Mouse (Mus musculus) G1E (cell line): ENCODE measurements at regions not wholly inside any gene's neighbourhood (a gene's known extent, or its start where the extent isn't known, plus 50 kb on each side); places are given as distances from the start of the nearest gene placed in this dataset.

ENCODE experiments used
- ATAC-seq: 2 replicates; pipeline ENCODE4 v1.8.0; 2016; ENCODE audit warnings: mild to moderate bottlenecking; ENCODE audit not compliant: insufficient number of reproducible peaks, poor library complexity, low FRiP score, severe bottlenecking; ENCODE audit errors: extremely low read depth
- DNase-seq: peaks from one replicate; pipeline ENCODE4 v3.0.0; 2012; ENCODE audit warnings: low spot score
- H3K27me3 ChIP-seq: 2 replicates; pipeline ENCODE4 v1.6.1; 2012; ENCODE audit warnings: mild to moderate bottlenecking, low read length, inconsistent platforms; ENCODE audit not compliant: insufficient read depth
- H3K36me3 ChIP-seq: replicated peaks from 2 replicates; pipeline ENCODE3; 2012; ENCODE audit warnings: mild to moderate bottlenecking, inconsistent platforms
- H3K4me1 ChIP-seq: 2 replicates; pipeline ENCODE4 v1.6.1; 2012; ENCODE audit warnings: low read depth, low read length, inconsistent platforms, mixed read lengths; ENCODE audit not compliant: insufficient read depth
- H3K4me3 ChIP-seq: 2 replicates; pipeline ENCODE4 v1.5.1; 2012; ENCODE audit warnings: low read depth, mild to moderate bottlenecking, inconsistent platforms, low read length, moderate library complexity, mixed read lengths
- H3K9me3 ChIP-seq: replicated peaks from 2 replicates; pipeline ENCODE4 v1.6.1; 2012; ENCODE audit warnings: inconsistent platforms
- CTCF ChIP-seq: IDR thresholded peaks from 2 replicates; pipeline ENCODE4 v1.5.1; 2012; ENCODE audit warnings: low read depth, low read length, inconsistent platforms, mixed read lengths
- GATA1 ChIP-seq: IDR thresholded peaks from 2 replicates; pipeline ENCODE4 v1.6.1; 2012; ENCODE audit warnings: borderline replicate concordance, low read length, inconsistent platforms, mixed read lengths
- GATA2 ChIP-seq: IDR thresholded peaks from 2 replicates; pipeline ENCODE4 v1.6.1; 2012; ENCODE audit warnings: low read depth, low read length, inconsistent platforms, borderline replicate concordance
- POLR2AphosphoS5 ChIP-seq: IDR thresholded peaks from 2 replicates; pipeline ENCODE4 v1.6.1; 2012; ENCODE audit warnings: low read depth, low read length, inconsistent platforms; ENCODE audit not compliant: insufficient replicate concordance
- TAL1 ChIP-seq: conservative IDR thresholded peaks from 2 replicates; pipeline ENCODE4 v1.6.1; 2012; ENCODE audit warnings: low read depth, low read length, inconsistent platforms, mixed read lengths

DNA sequence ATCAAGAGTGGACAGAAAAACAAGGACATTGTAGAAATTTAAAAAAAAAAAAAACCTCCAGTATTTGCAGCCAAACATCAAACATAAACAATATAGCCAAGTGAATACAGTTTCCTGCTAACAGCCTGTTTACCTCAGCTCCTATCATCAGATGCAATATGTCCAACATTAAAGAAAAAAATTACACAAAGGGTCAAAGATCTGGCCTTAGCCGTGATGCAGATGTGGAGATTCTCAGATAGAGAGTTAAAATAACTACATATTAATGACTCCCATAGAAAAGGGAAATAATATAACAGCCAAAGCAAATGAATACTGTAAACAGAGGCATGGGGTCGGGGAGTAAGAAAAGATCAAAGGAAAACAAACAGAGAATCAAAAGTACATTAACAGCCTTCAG, 259.8 kb downstream of the Kctd12 start:
- peaks cover 12% of the 10 kb centered on the region for H3K9me3 ChIP-seq
- no peaks in the 10 kb centered on the region for H3K27me3 ChIP-seq
- no peaks in the 10 kb centered on the region for H3K4me1 ChIP-seq
- no peak for DNase-seq
- no peak for ATAC-seq
- H3K36me3 ChIP-seq: no peaks in the 10 kb centered on the region
- TF ChIP-seq GATA1 (no peak), POLR2AphosphoS5 (no peak), CTCF (no peak), TAL1 (no peak), GATA2 (no peak)
- no peak overlapping the region for H3K4me3 ChIP-seq

DNA sequence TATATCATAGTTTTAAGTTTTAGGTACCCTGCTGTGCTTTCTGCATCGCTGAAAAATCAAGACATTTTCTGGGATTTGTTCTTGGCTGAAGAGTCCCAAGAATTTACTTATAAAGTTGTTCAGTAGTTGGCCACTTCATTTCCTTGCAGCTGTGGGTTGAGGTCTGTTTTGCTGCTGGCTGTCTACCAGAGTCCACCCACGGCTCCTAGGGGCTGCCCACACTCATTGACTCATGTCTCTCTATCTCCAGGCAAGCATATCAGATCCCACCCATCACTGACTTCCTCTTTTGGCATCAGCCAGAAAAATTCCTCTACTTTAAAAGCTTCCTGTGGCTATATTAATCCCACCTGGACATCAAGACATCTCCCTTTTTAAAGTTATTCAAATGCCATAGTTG, 263.9 kb downstream of the Kctd12 start:
- ATAC-seq (no peak), DNase-seq (no peak)
- no peaks in the 10 kb centered on the region for H3K4me1 ChIP-seq
- no peaks in the 10 kb centered on the region for H3K36me3 ChIP-seq
- H3K9me3 ChIP-seq: peaks cover 14% of the 10 kb centered on the region
- H3K27me3 ChIP-seq: no peaks in the 10 kb centered on the region
- TF ChIP-seq GATA1 (no peak), CTCF (no peak), TAL1 (no peak), GATA2 (no peak), POLR2AphosphoS5 (no peak)
- no peak overlapping the region for H3K4me3 ChIP-seq

DNA sequence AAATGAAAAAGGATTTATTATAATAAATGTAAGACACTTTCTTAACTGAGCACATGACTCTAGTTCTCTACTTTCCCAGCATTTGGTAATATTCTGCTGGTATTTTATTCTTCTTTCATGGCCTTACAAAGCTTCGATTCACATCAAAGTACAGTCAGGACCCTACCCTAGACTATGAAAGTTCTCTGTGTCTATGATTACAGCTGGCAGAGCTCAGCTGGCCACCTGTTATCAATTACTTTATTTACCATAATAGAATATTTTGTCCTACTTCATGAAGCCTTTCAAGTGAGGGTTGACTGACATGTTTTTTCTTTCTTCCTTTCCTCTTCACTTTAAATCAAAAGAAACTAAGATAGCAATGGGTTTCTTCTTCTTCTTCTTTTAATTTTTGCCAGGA, 269.8 kb downstream of the Kctd12 start:
- TF ChIP-seq CTCF: no peak
- TF ChIP-seq TAL1: no peak
- no peak for TF ChIP-seq GATA2
- no peak for TF ChIP-seq POLR2AphosphoS5
- no peak for TF ChIP-seq GATA1
- Histone ChIP-seq H3K36me3 (no peaks in the 10 kb centered on the region), H3K9me3 (peaks cover 7% of the 10 kb centered on the region; the same call in 1 of the 2 replicates), H3K4me3 (no peak overlapping the region), H3K27me3 (no peaks in the 10 kb centered on the region), H3K4me1 (no peaks in the 10 kb centered on the region)
- ATAC-seq: no peak
- no peak for DNase-seq

- H3K9me3 ChIP-seq: peaks cover 13% of the 10 kb centered on the region
- no peaks in the 10 kb centered on the region for H3K4me1 ChIP-seq
- ATAC-seq (no peak), DNase-seq (no peak)
- no peaks in the 10 kb centered on the region for H3K36me3 ChIP-seq
- H3K27me3 ChIP-seq: no peaks in the 10 kb centered on the region
- no peak overlapping the region for H3K4me3 ChIP-seq
- no peak for TF ChIP-seq GATA1
- TF ChIP-seq TAL1: no peak
- no peak for TF ChIP-seq CTCF
- TF ChIP-seq GATA2: no peak
- TF ChIP-seq POLR2AphosphoS5: no peak
These were observed 275.6 kb downstream of the Kctd12 start for GRCm38 (mm10) chr14:102706704-102707336.

GRCm38 (mm10) chr14:102701108-102701507, 281.3 kb downstream of the Kctd12 start:
- DNase-seq (no peak), ATAC-seq (no peak)
- H3K36me3 ChIP-seq: no peaks in the 10 kb centered on the region
- TF ChIP-seq CTCF: no peak
- no peak for TF ChIP-seq GATA1
- no peak for TF ChIP-seq TAL1
- no peak for TF ChIP-seq POLR2AphosphoS5
- TF ChIP-seq GATA2: no peak
- H3K4me1 ChIP-seq: no peaks in the 10 kb centered on the region
- H3K27me3 ChIP-seq: no peaks in the 10 kb centered on the region
- peaks cover 24% of the 10 kb centered on the region for H3K9me3 ChIP-seq
- no peak overlapping the region for H3K4me3 ChIP-seq

DNA sequence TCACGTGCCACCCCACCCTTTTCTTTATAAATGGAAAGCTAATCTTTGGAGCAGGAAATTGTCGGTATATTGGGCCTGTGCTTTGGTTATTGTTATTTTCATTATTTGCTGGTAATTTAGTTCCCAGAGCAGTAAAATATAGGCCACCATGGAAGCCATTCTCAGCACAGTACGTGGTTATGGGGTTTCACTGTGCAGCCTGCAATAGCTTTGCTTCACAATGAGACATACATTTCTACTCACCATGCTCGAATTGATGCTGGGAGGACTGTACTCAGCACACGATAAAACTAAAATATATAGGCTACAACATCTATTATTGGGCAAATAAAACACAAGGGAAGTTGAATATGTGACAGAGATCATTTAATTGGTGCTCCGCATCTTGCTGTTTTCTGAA, 282.0 kb downstream of the Kctd12 start:
- no peak for ATAC-seq
- TF ChIP-seq GATA1 (no peak), POLR2AphosphoS5 (no peak)
- no peaks in the 10 kb centered on the region for H3K36me3 ChIP-seq
- no peak overlapping the region for H3K4me3 ChIP-seq
- H3K27me3 ChIP-seq: no peaks in the 10 kb centered on the region
- peaks cover 22% of the 10 kb centered on the region for H3K9me3 ChIP-seq
- DNase-seq: no peak
- H3K4me1 ChIP-seq: no peaks in the 10 kb centered on the region
